Mouse (Mus musculus) hindlimb bud, embryonic 11.5 days (tissue): Measurements from ENCODE around the gene Yars2.
"Not testable (repeated sequence)": the region's sequence is repeated elsewhere in the genome, so short reads cannot be mapped to it uniquely, and the experiment has no call there.

ENCODE experiments used
- DNase-seq: peaks from one replicate; pipeline ENCODE4 v3.0.0-alpha.2; 2012; ENCODE audit warnings: low read depth, low spot score; ENCODE audit errors: extremely low spot score

The Yars2 gene

GRCm38 (mm10) chr16:16302369-16303137 lies at the start of gene Yars2:
TSS of gene Yars2 (plus strand) at chr16:16302965.
- DNase-seq: peak; percentile 71

GRCm38 (mm10) chr16:16253326-16254074 lies 49.3 kb upstream of the Yars2 start:
- DNase-seq: no peak

GRCm38 (mm10) chr16:16255217-16255616 lies 47.5 kb upstream of the Yars2 start:
- DNase-seq: no peak

GRCm38 (mm10) chr16:16255874-16256273 lies 46.9 kb upstream of the Yars2 start:
- no peak for DNase-seq

- DNase-seq: no peak
Observed at GRCm38 (mm10) chr16:16256672-16257071, 46.1 kb upstream of the Yars2 start.

- no peak for DNase-seq
Observed at GRCm38 (mm10) chr16:16260882-16261281, 41.9 kb upstream of the Yars2 start.

GRCm38 (mm10) chr16:16261481-16261880 lies 41.3 kb upstream of the Yars2 start:
- DNase-seq: no peak

- DNase-seq: no peak
Observed at GRCm38 (mm10) chr16:16262436-16262835, 40.3 kb upstream of the Yars2 start.

- no peak for DNase-seq
Observed at GRCm38 (mm10) chr16:16272978-16273377, 29.8 kb upstream of the Yars2 start.

GRCm38 (mm10) chr16:16273752-16274151 lies 29.0 kb upstream of the Yars2 start:
- DNase-seq: no peak

GRCm38 (mm10) chr16:16303138-16303827 lies 518 bp downstream of the Yars2 start:
- no peak for DNase-seq

- DNase-seq: no peak
Observed at GRCm38 (mm10) chr16:16303888-16304287, 1.1 kb downstream of the Yars2 start.

GRCm38 (mm10) chr16:16311319-16311718 lies 8.6 kb downstream of the Yars2 start:
- no peak for DNase-seq

GRCm38 (mm10) chr16:16325775-16326336 lies 23.1 kb downstream of the Yars2 start:
- DNase-seq: no peak

GRCm38 (mm10) chr16:16346420-16346819 lies 43.7 kb downstream of the Yars2 start:
- no peak for DNase-seq

GRCm38 (mm10) chr16:16357908-16358307 lies 55.1 kb downstream of the Yars2 start:
- DNase-seq: no peak

- peak; percentile 41 for DNase-seq
Observed at GRCm38 (mm10) chr16:16358481-16359100, 55.8 kb downstream of the Yars2 start, which contains the start of gene Dnm1l. TSS of gene Dnm1l (minus strand) at chr16:16358959.

- DNase-seq: not testable (repeated sequence)
Observed at GRCm38 (mm10) chr16:16359101-16359482, 56.3 kb downstream of the Yars2 start.
